Mouse (Mus musculus): ENCODE results near the gene Slc39a10.
"Not testable (repeated sequence)": the region's sequence is repeated elsewhere in the genome, so short reads cannot be mapped to it uniquely, and the experiment has no call there.

Gene Slc39a10

GRCm38 (mm10) chr1:46782227-46782626 is 110.4 kb downstream of the Slc39a10 start:
- DNase-seq (ENCODE audit: low spot score in 2 of 2) = not testable (repeated sequence)

GRCm38 (mm10) chr1:46770077-46770695 is 122.5 kb downstream of the Slc39a10 start:
- not testable (repeated sequence) for DNase-seq (ENCODE audit: low spot score in 2 of 2)

GRCm38 (mm10) chr1:46769318-46769717 is 123.3 kb downstream of the Slc39a10 start:
- not testable (repeated sequence) for DNase-seq (ENCODE audit: low spot score in 2 of 2)

GRCm38 (mm10) chr1:46764600-46764999 is 128.1 kb downstream of the Slc39a10 start:
- DNase-seq (ENCODE audit: low spot score in 2 of 2) = not testable (repeated sequence)

Measured in heart, adult 9 months (tissue).